Mouse (Mus musculus): ENCODE results near the gene Adra1b.

DNA sequence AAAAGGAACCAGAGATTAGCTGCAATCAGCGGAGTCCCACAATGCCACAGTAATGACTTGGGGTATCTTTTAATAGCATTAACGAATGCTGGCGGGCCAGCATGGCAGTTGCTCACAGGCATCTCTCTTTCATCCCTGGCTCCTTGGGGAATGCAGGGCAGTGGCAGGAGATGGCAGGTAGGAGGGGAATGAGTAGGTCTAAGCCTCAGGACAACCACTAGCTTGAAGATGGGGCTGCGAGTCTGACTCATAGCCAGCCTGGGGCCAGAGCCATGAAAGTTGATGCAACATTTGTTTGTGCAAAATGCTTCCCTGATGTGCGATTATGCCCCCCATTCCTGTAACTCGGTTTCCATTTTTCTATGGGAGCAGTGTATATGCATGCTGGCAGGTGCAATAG is 25.2 kb upstream of the Adra1b start:
- TF ChIP-seq CTCF (IDR thresholded peaks at IDR 0.05; ENCODE audit: low read depth, low read length) (no peak), POLR2A (IDR thresholded peaks at IDR 0.05; ENCODE audit: extremely low read depth, insufficient read depth, low read length) (no peak)

All from liver, adult 2 months (tissue).